Mouse (Mus musculus) CH12.LX (cell line): ENCODE measurements around the gene Akr1cl. TPM values are rescaled to one million over a fixed set of nuclear protein-coding genes. Genes with fewer than 3 reads are reported as not detected.

ENCODE experiments used
- DNase-seq: peaks from one replicate; pipeline ENCODE4 v3.0.0-alpha.2; 2013; ENCODE audit errors: extremely low read depth
- H3K27ac ChIP-seq: 2 replicates; pipeline ENCODE4 v1.5.1; 2012; ENCODE audit warnings: low read depth, mild to moderate bottlenecking, control low read depth, moderate library complexity; ENCODE audit not compliant: insufficient read depth
- H3K27me3 ChIP-seq: replicated peaks from 2 replicates; pipeline ENCODE3; 2012; ENCODE audit warnings: inconsistent platforms
- H3K36me3 ChIP-seq, 2 experiments: replicated peaks in 1 of 2; 2 replicates each; pipeline versions ENCODE3 to v1.6.1; 2012; ENCODE audit warnings: inconsistent platforms in 1 of 2, low read length in 1 of 2, mild to moderate bottlenecking in 1 of 2, mixed read lengths in 1 of 2, moderate library complexity in 1 of 2; ENCODE audit not compliant: control insufficient read depth in 1 of 2, insufficient read depth in 1 of 2
- H3K4me1 ChIP-seq, 2 experiments: 2 replicates each; pipeline ENCODE4 v1.6.1; 2012; ENCODE audit warnings: inconsistent platforms in 1 of 2, moderate library complexity in 1 of 2; ENCODE audit not compliant: insufficient read depth in 2 of 2, control insufficient read depth in 1 of 2
- H3K4me2 ChIP-seq: 2 replicates; pipeline ENCODE4 v1.6.1; 2012; ENCODE audit warnings: low read depth, mild to moderate bottlenecking, control low read depth; ENCODE audit not compliant: poor library complexity, insufficient read depth, severe bottlenecking
- H3K4me3 ChIP-seq, 3 experiments: fragments of 150-350 bp in 1 of 3; sonication (generic) in 1 of 3; replicated peaks in 1 of 3; 2 replicates each; pipeline versions ENCODE3 to v1.5.1; 2011 to 2012; ENCODE audit warnings: low read depth in 2 of 3, low read length in 2 of 3, mild to moderate bottlenecking in 2 of 3, moderate library complexity in 2 of 3, control low read depth in 1 of 3, improper control_type of control experiment in 1 of 3, inconsistent platforms in 1 of 3, mixed read lengths in 1 of 3; ENCODE audit not compliant: poor library complexity in 1 of 3
- H3K79me2 ChIP-seq: replicated peaks from 2 replicates; pipeline ENCODE4 v1.6.1; 2012; ENCODE audit warnings: mild to moderate bottlenecking, moderate library complexity; ENCODE audit not compliant: control insufficient read depth, poor library complexity, insufficient read depth, severe bottlenecking; ENCODE audit errors: extremely low read depth
- H3K9ac ChIP-seq: 2 replicates; pipeline ENCODE4 v1.6.1; 2012; ENCODE audit warnings: low read depth, mild to moderate bottlenecking, control low read depth, moderate library complexity; ENCODE audit not compliant: insufficient read depth
- H3K9me3 ChIP-seq: replicated peaks from 2 replicates; pipeline ENCODE3; 2012; ENCODE audit warnings: low read length, inconsistent platforms, mixed read lengths
- BHLHE40 ChIP-seq: IDR thresholded peaks from 2 replicates; pipeline ENCODE4 v1.6.1; 2011; ENCODE audit warnings: mild to moderate bottlenecking, low read depth, low read length, improper control_type of control experiment
- CHD1 ChIP-seq: IDR thresholded peaks from 2 replicates; pipeline ENCODE4 v1.6.1; 2012; ENCODE audit warnings: low read depth, low read length, improper control_type of control experiment, inconsistent platforms
- CHD2 ChIP-seq: IDR thresholded peaks from 2 replicates; pipeline ENCODE4 v1.6.1; 2011; ENCODE audit warnings: low read length, improper control_type of control experiment
- CTCF ChIP-seq, 2 experiments: IDR thresholded peaks in 1 of 2; conservative IDR thresholded peaks in 1 of 2; 2 replicates each; pipeline ENCODE4 v1.5.1; 2011 to 2012; ENCODE audit warnings: low read depth in 2 of 2, low read length in 2 of 2, improper control_type of control experiment in 1 of 2, inconsistent platforms in 1 of 2, mild to moderate bottlenecking in 1 of 2, moderate library complexity in 1 of 2
- E2F4 ChIP-seq: IDR thresholded peaks from 2 replicates; pipeline ENCODE4 v1.6.1; 2011; ENCODE audit warnings: low read depth, low read length, improper control_type of control experiment; ENCODE audit not compliant: insufficient replicate concordance
- EP300 ChIP-seq: IDR thresholded peaks from 2 replicates; pipeline ENCODE4 v1.6.1; 2011; ENCODE audit warnings: low read length, improper control_type of control experiment
- ETS1 ChIP-seq: conservative IDR thresholded peaks from 2 replicates; pipeline ENCODE4 v1.6.1; 2012; ENCODE audit warnings: low read depth, mild to moderate bottlenecking, inconsistent platforms, low read length, improper control_type of control experiment, moderate library complexity
- GABPA ChIP-seq: IDR thresholded peaks from 2 replicates; pipeline ENCODE4 v1.6.1; 2012; ENCODE audit warnings: low read depth, low read length, improper control_type of control experiment, inconsistent platforms; ENCODE audit not compliant: insufficient replicate concordance
- IRF4 ChIP-seq: IDR thresholded peaks from 2 replicates; pipeline ENCODE4 v1.6.1; 2014; ENCODE audit warnings: low read depth, mild to moderate bottlenecking, inconsistent platforms, low read length, improper control_type of control experiment
- JUN ChIP-seq: IDR thresholded peaks from 2 replicates; pipeline ENCODE4 v1.6.1; 2011; ENCODE audit warnings: low read depth, mild to moderate bottlenecking, low read length, improper control_type of control experiment, moderate library complexity; ENCODE audit not compliant: insufficient read depth
- JUND ChIP-seq: conservative IDR thresholded peaks from 2 replicates; pipeline ENCODE4 v1.6.1; 2011; ENCODE audit warnings: low read depth, low read length, improper control_type of control experiment
- KAT2A ChIP-seq: IDR thresholded peaks from 2 replicates; pipeline ENCODE4 v1.6.1; 2012; ENCODE audit warnings: low read length, improper control_type of control experiment, inconsistent platforms; ENCODE audit not compliant: insufficient replicate concordance
- MAFK ChIP-seq: IDR thresholded peaks from 2 replicates; pipeline ENCODE4 v1.6.1; 2011; ENCODE audit warnings: low read length, improper control_type of control experiment; ENCODE audit not compliant: insufficient replicate concordance
- MAX ChIP-seq: IDR thresholded peaks from 2 replicates; pipeline ENCODE4 v1.6.1; 2011; ENCODE audit warnings: low read length, improper control_type of control experiment
- MAZ ChIP-seq: IDR thresholded peaks from 2 replicates; pipeline ENCODE4 v1.6.1; 2012; ENCODE audit warnings: low read depth, mild to moderate bottlenecking, inconsistent platforms, low read length, improper control_type of control experiment, moderate library complexity
- MEF2A ChIP-seq: IDR thresholded peaks from 2 replicates; pipeline ENCODE4 v1.6.1; 2014; ENCODE audit warnings: low read depth, mild to moderate bottlenecking, inconsistent platforms, low read length, improper control_type of control experiment, borderline replicate concordance
- MYC ChIP-seq: IDR thresholded peaks from 2 replicates; pipeline ENCODE4 v1.6.1; 2011; ENCODE audit warnings: low read depth, mild to moderate bottlenecking, improper control_type of control experiment, low read length
- NELFE ChIP-seq: IDR thresholded peaks from 2 replicates; pipeline ENCODE4 v1.6.1; 2011; ENCODE audit warnings: low read depth, low read length, improper control_type of control experiment
- PAX5 ChIP-seq: IDR thresholded peaks from 2 replicates; pipeline ENCODE4 v1.6.1; 2012; ENCODE audit warnings: low read length, inconsistent platforms, mixed read lengths
- POLR2A ChIP-seq: IDR thresholded peaks from 2 replicates; pipeline ENCODE4 v1.6.1; 2011; ENCODE audit warnings: low read depth, mild to moderate bottlenecking, improper control_type of control experiment, low read length
- POLR2AphosphoS2 ChIP-seq: IDR thresholded peaks from 2 replicates; pipeline ENCODE4 v1.6.1; 2011; ENCODE audit warnings: low read depth, low read length, improper control_type of control experiment
- RAD21 ChIP-seq: IDR thresholded peaks from 2 replicates; pipeline ENCODE4 v1.6.1; 2011; ENCODE audit warnings: low read depth, mild to moderate bottlenecking, low read length, improper control_type of control experiment, moderate library complexity
- RCOR1 ChIP-seq: conservative IDR thresholded peaks from 2 replicates; pipeline ENCODE4 v1.6.1; 2012; ENCODE audit warnings: low read depth, mild to moderate bottlenecking, inconsistent platforms, low read length, improper control_type of control experiment
- SIN3A ChIP-seq: IDR thresholded peaks from 2 replicates; pipeline ENCODE4 v1.6.1; 2012; ENCODE audit warnings: low read length, improper control_type of control experiment, inconsistent platforms
- SMC3 ChIP-seq: IDR thresholded peaks from 2 replicates; pipeline ENCODE4 v1.6.1; 2011; ENCODE audit warnings: low read depth, low read length, improper control_type of control experiment
- TCF12 ChIP-seq: IDR thresholded peaks from 2 replicates; pipeline ENCODE4 v1.6.1; 2014; ENCODE audit warnings: low read depth, mild to moderate bottlenecking, inconsistent platforms, low read length, improper control_type of control experiment
- UBTF ChIP-seq: IDR thresholded peaks from 2 replicates; pipeline ENCODE4 v1.6.1; 2012; ENCODE audit warnings: low read depth, mild to moderate bottlenecking, inconsistent platforms, low read length, improper control_type of control experiment, moderate library complexity
- ZC3H11A ChIP-seq: IDR thresholded peaks from 2 replicates; pipeline ENCODE4 v1.6.1; 2012; ENCODE audit warnings: low read depth, mild to moderate bottlenecking, inconsistent platforms, low read length, improper control_type of control experiment
- ZKSCAN1 ChIP-seq: IDR thresholded peaks from 2 replicates; pipeline ENCODE4 v1.6.1; 2012; ENCODE audit warnings: low read depth, inconsistent platforms, low read length, improper control_type of control experiment, borderline replicate concordance
- ZMIZ1 ChIP-seq: IDR thresholded peaks from 2 replicates; pipeline ENCODE4 v1.6.1; 2012; ENCODE audit warnings: low read depth, mild to moderate bottlenecking, inconsistent platforms, low read length, improper control_type of control experiment
- ZNF384 ChIP-seq: IDR thresholded peaks from 2 replicates; pipeline ENCODE4 v1.6.1; 2012; ENCODE audit warnings: low read depth, low read length, improper control_type of control experiment, inconsistent platforms
- dilution Hi-C: fragments of 300-500 bp; cut with MboI; formaldehyde crosslinking; loops from 2 replicates; pipeline ENCODE4 v1.14.3; 2020; ENCODE audit warnings: low sequenced_read_pairs; ENCODE audit not compliant: extremely low pct_unique_long_range_greater_than_20kb, extremely low pct_ligation_motif_present
- in situ Hi-C: fragments of 300-500 bp; cut with MboI; formaldehyde crosslinking; loops from 3 replicates; pipeline ENCODE4 v1.14.3; 2019; ENCODE audit warnings: low sequenced_read_pairs, low pct_ligation_motif_present, low pct_unique_long_range_greater_than_20kb, mixed read lengths
- polyA plus RNA-seq: library from polyadenylated mRNA; unstranded; fragments of >175 nt; gene quantifications from 2 replicates; pipeline ENCODE4 v1.2.1, GENCODE M21; 2012; ENCODE audit warnings: low read depth; ENCODE audit not compliant: insufficient read length
- total RNA-seq, 2 experiments: library from RNA; depleted of rRNA; stranded (reverse); fragments of 300-350 nt in 1 of 2; fragments of >200 nt in 1 of 2; gene quantifications; 2 replicates each; pipeline ENCODE4 v1.2.3; 2012 to 2014

Gene Akr1cl
- total and polyA plus RNA-seq, 3 experiments = not detected

GRCm38 (mm10) chr1:64988176-64988575 is 44.4 kb downstream of the Akr1cl start:
- H3K4me1 ChIP-seq = peaks cover 6% of the 10 kb centered on the region in 2 experiments; a peak in 3 of 4 replicates
- no peak for TF ChIP-seq POLR2A
- no peak for TF ChIP-seq ZKSCAN1
- no peak for TF ChIP-seq JUN
- TF ChIP-seq TCF12 = no peak
- TF ChIP-seq MAX = no peak
- no peak for TF ChIP-seq ZC3H11A
- no peak for TF ChIP-seq ETS1
- TF ChIP-seq GABPA = no peak
- no peak for TF ChIP-seq KAT2A
- no peak for TF ChIP-seq ZNF384
- no peak for TF ChIP-seq NELFE
- H3K4me2 ChIP-seq = no peak overlapping the region
- H3K27ac ChIP-seq = no peak overlapping the region
- DNase-seq = no peak
- no peaks in the 10 kb centered on the region for H3K27me3 ChIP-seq
- no peak overlapping the region for H3K4me3 ChIP-seq
- no peaks in the 10 kb centered on the region for H3K79me2 ChIP-seq
- no peak overlapping the region for H3K9ac ChIP-seq
- in situ Hi-C loops (loop anchor here (5.0 to 10.0 kb wide), 2 partner anchors 193 to 261 kb away; no protein-coding TSS in a partner anchor), dilution Hi-C loops (no loop called here)
- no peaks in the 10 kb centered on the region for H3K9me3 ChIP-seq
- H3K36me3 ChIP-seq = no peaks in the 10 kb centered on the region

- H3K27ac ChIP-seq = no peak overlapping the region
- H3K4me3 ChIP-seq = no peak overlapping the region
- DNase-seq = peak; percentile 84
- no peaks in the 10 kb centered on the region for H3K27me3 ChIP-seq
- H3K9me3 ChIP-seq = no peaks in the 10 kb centered on the region
- peaks cover 6% of the 10 kb centered on the region in 2 experiments; a peak in 3 of 4 replicates for H3K4me1 ChIP-seq
- H3K4me2 ChIP-seq = no peak overlapping the region
- in situ Hi-C loops (loop anchor here (5.0 to 10.0 kb wide), 2 partner anchors 191 to 259 kb away; no protein-coding TSS in a partner anchor), dilution Hi-C loops (no loop called here)
- H3K36me3 ChIP-seq = no peaks in the 10 kb centered on the region
- no peaks in the 10 kb centered on the region for H3K79me2 ChIP-seq
- TF ChIP-seq MYC (0 out of 2 replicates have a peak, but pooled peaks have one; percentile 47), SIN3A (0 out of 2 replicates have a peak, but pooled peaks have one; percentile 54), ZNF384 (no peak), MAZ (0 out of 2 replicates have a peak, but pooled peaks have one; percentile 34), ZMIZ1 (no peak), E2F4 (0 out of 2 replicates have a peak, but pooled peaks have one; percentile 62), ZC3H11A (peak; percentile 88), POLR2AphosphoS2 (no peak), IRF4 (peak; percentile 52; the same call in 1 of the 2 replicates), MEF2A (no peak), CTCF (conservative IDR thresholded peaks at IDR 0.05 in 1 of 2, IDR thresholded peaks at IDR 0.05 in 1 of 2; ENCODE audit: low read depth in 2 of 2, low read length in 2 of 2) (peak; percentile 46 to 95), JUND (peak; percentile 78), EP300 (peak; percentile 55; the same call in 1 of the 2 replicates), NELFE (peak; percentile 58; the same call in 1 of the 2 replicates), BHLHE40 (peak; percentile 59; the same call in 1 of the 2 replicates), TCF12 (peak; percentile 47; the same call in 1 of the 2 replicates), MAX (peak; percentile 64; the same call in 1 of the 2 replicates), UBTF (no peak), MAFK (0 out of 2 replicates have a peak, but pooled peaks have one; percentile 14), RCOR1 (no peak), RAD21 (peak; percentile 99), ETS1 (peak; percentile 70), JUN (peak; percentile 58), SMC3 (peak; percentile 98), CHD1 (no peak), PAX5 (no peak), CHD2 (no peak)
- TF ChIP-seq, all 38 proteins: peak for 18
- H3K9ac ChIP-seq = no peak overlapping the region; the same call in 1 of the 2 replicates
Observed at GRCm38 (mm10) chr1:64986120-64986519, 46.4 kb downstream of the Akr1cl start.
